Mouse (Mus musculus) liver, adult 2 months (tissue): ENCODE results near the gene Arhgef25.

Experiments
- CTCF ChIP-seq: fragments of 200-500 bp; IDR thresholded peaks from 2 replicates; pipeline ENCODE4 v1.5.1; 2011; ENCODE audit warnings: low read depth, low read length, control low read depth
- POLR2A ChIP-seq: fragments of 200-500 bp; IDR thresholded peaks from 2 replicates; pipeline ENCODE4 v1.6.1; 2011; ENCODE audit warnings: low read length, control low read depth; ENCODE audit not compliant: insufficient read depth; ENCODE audit errors: extremely low read depth

DNA sequence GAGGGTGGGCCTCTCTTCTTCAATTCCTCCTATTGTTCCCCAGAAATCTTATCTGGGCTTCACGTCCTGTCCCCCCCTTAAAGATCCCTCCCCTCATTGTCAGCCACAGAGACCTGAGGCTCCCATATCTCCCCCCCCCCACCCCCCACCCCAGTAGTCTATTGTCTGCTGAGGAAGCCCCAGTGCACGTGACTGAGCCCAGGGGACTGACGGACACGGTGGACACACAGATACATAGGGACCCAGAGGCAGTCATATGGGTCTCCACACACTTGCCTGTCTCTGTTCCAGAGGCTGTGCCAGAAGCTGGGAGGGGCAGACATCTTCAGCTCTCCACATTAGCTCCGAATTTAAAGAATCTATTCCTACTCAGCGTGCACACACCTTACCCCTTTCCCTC is 8.3 kb downstream of the Arhgef25 start:
- TF ChIP-seq CTCF (no peak), POLR2A (no peak)
